Mouse (Mus musculus) liver, embryonic 14.5 days (tissue): ENCODE measurements around the gene Tmem88b.
A peak's percentile ranks its signal among the peaks of the same experiment; 100 is the strongest.

Experiments used
- CTCF ChIP-seq: IDR thresholded peaks from 2 replicates; pipeline ENCODE4 v1.5.1; 2016; ENCODE audit warnings: antibody characterized with exemption, low read depth, control low read depth
- EP300 ChIP-seq: IDR thresholded peaks from 2 replicates; pipeline ENCODE4 v1.6.1; 2016; ENCODE audit warnings: antibody characterized with exemption, low read depth

- TF ChIP-seq CTCF, result peak; percentile 44
- TF ChIP-seq EP300, result no peak
Observed at GRCm38 (mm10) chr4:155759862-155760612, 25.6 kb downstream of the Tmem88b start.
